Mouse (Mus musculus): ENCODE measurements around the gene Ncam1.

- TF ChIP-seq GATA1 (IDR thresholded peaks at IDR 0.05; ENCODE audit: borderline replicate concordance, low read length) (no peak), FLI1 (IDR thresholded peaks at IDR 0.05; ENCODE audit: low read length) (no peak)
Measured at GRCm38 (mm10) chr9:49490609-49491008, 308.1 kb downstream of the Ncam1 start.

Data from megakaryocyte, embryonic 14.5 days (primary cell).